Mouse (Mus musculus) stomach, embryonic 14.5 days (tissue): ENCODE data around the gene Polr2f. TPM values are rescaled to one million over a fixed set of nuclear protein-coding genes. Genes with fewer than 3 reads are reported as not detected.

Experiments
- ATAC-seq: fragments of 200-750 bp; cut with Nextera tagmentation; 2 replicates; pipeline ENCODE4 v1.8.0; 2017; ENCODE audit warnings: low read depth, moderate TSS enrichment; ENCODE audit not compliant: insufficient number of reproducible peaks, insufficient read depth, low FRiP score
- H3K27ac ChIP-seq: fragments of 300-500 bp; sonication (generic); 2 replicates; pipeline ENCODE4 v1.5.1; 2014; ENCODE audit warnings: mild to moderate bottlenecking, low read length, moderate library complexity, mixed read lengths
- H3K27me3 ChIP-seq: fragments of 300-500 bp; sonication (generic); 2 replicates; pipeline ENCODE4 v1.6.1; 2014; ENCODE audit warnings: low read length, control low read depth, mixed read lengths; ENCODE audit not compliant: control insufficient read depth, insufficient read depth
- H3K36me3 ChIP-seq: fragments of 300-500 bp; sonication (generic); 2 replicates; pipeline ENCODE4 v1.6.1; 2014; ENCODE audit warnings: mild to moderate bottlenecking, control low read depth, low read length, moderate library complexity, mixed read lengths; ENCODE audit not compliant: control insufficient read depth, insufficient read depth
- H3K4me1 ChIP-seq: fragments of 300-500 bp; sonication (generic); 2 replicates; pipeline ENCODE4 v1.6.1; 2014; ENCODE audit warnings: low read length, control low read depth, mixed read lengths; ENCODE audit not compliant: control insufficient read depth, insufficient read depth
- H3K4me2 ChIP-seq: fragments of 300-500 bp; sonication (generic); replicated peaks from 2 replicates; pipeline ENCODE4 v1.6.1; 2014; ENCODE audit warnings: low read depth, low read length, control low read depth
- H3K4me3 ChIP-seq: fragments of 300-500 bp; sonication (generic); 2 replicates; pipeline ENCODE4 v1.5.1; 2014; ENCODE audit warnings: low read depth, low read length, control low read depth
- H3K9ac ChIP-seq: fragments of 300-500 bp; sonication (generic); replicated peaks from 2 replicates; pipeline ENCODE4 v1.6.1; 2014; ENCODE audit warnings: low read depth, mild to moderate bottlenecking, control low read depth, low read length, moderate library complexity, mixed read lengths
- H3K9me3 ChIP-seq: fragments of 300-500 bp; sonication (generic); 2 replicates; pipeline ENCODE4 v1.6.1; 2016; ENCODE audit warnings: low read depth, low read length, control low read depth; ENCODE audit not compliant: control insufficient read depth
- WGBS: fragments of 180-500 bp; shearing (Covaris S2); extraction: QIAGEN DNeasy Blood & Tissue Kit; methylation state at CpG from one replicate; pipeline ENCODE4 v1.1.7; 2014; 5-methylcytosine and 5-hydroxymethylcytosine counted together
- polyA plus RNA-seq: library from polyadenylated mRNA; unstranded; fragments of >200 nt; fragmentation: Nextera tagmentation; extraction: Ambion mirVana; gene quantifications from 2 replicates; pipeline ENCODE4 v1.2.1, GENCODE M21; 2014

Polr2f gene
- polyA plus RNA-seq, 1 experiment from 2014 or later: 367 TPM

DNA sequence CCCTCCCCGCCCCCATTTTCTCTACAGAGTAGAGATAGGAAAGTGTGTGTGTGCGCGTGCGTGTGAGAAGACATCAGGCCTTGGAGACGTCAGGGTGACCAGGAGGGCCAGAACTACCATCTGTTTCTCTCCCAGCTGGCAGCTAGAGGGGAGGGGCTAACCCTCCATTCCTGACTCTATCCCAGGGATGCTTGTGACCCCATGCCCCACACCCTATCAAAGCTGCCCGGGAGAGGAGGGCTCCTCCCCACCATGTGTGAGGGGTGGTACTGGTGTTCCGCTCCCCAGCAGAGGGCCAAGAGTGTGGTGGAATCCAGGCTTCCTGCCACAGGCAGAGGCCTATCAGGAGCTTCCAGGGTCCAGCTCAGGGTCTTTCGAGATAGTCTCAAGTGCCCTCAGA lies 25.9 kb downstream of the Polr2f start:
- 45% methylated on average over 8 of the region's 8 CpGs for WGBS
- Histone ChIP-seq H3K9ac (no peak overlapping the region), H3K4me1 (no peaks in the 10 kb centered on the region), H3K27me3 (peaks cover 32% of the 10 kb centered on the region), H3K9me3 (no peaks in the 10 kb centered on the region), H3K27ac (no peak overlapping the region), H3K4me2 (no peak overlapping the region), H3K36me3 (no peaks in the 10 kb centered on the region), H3K4me3 (no peak overlapping the region)
- no peak for ATAC-seq

GRCm38 (mm10) chr15:79176905-79177304 lies 36.1 kb downstream of the Polr2f start:
- no peak for ATAC-seq
- no peaks in the 10 kb centered on the region for H3K4me1 ChIP-seq
- no peaks in the 10 kb centered on the region for H3K9me3 ChIP-seq
- no peaks in the 10 kb centered on the region for H3K27me3 ChIP-seq
- H3K36me3 ChIP-seq: no peaks in the 10 kb centered on the region
- no peak overlapping the region for H3K4me2 ChIP-seq
- no peak overlapping the region for H3K9ac ChIP-seq
- no peak overlapping the region for H3K4me3 ChIP-seq
- H3K27ac ChIP-seq: no peak overlapping the region
- WGBS: 58% methylated on average over 6 of the region's 6 CpGs

- Histone ChIP-seq H3K9me3 (no peaks in the 10 kb centered on the region), H3K27ac (no peak overlapping the region), H3K27me3 (no peaks in the 10 kb centered on the region), H3K36me3 (no peaks in the 10 kb centered on the region), H3K9ac (no peak overlapping the region), H3K4me3 (no peak overlapping the region), H3K4me2 (no peak overlapping the region), H3K4me1 (no peaks in the 10 kb centered on the region)
- ATAC-seq: no peak
- WGBS: 60% methylated on average over 10 of the region's 10 CpGs
Observed at GRCm38 (mm10) chr15:79185213-79185612, 44.4 kb downstream of the Polr2f start.

GRCm38 (mm10) chr15:79187819-79188218 lies 47.0 kb downstream of the Polr2f start:
- ATAC-seq: no peak
- Histone ChIP-seq H3K27me3 (no peaks in the 10 kb centered on the region), H3K27ac (no peak overlapping the region), H3K36me3 (no peaks in the 10 kb centered on the region), H3K4me3 (no peak overlapping the region), H3K9me3 (no peaks in the 10 kb centered on the region), H3K4me2 (no peak overlapping the region), H3K9ac (no peak overlapping the region), H3K4me1 (peaks cover 2% of the 10 kb centered on the region; the same call in 1 of the 2 replicates)
- WGBS: 92% methylated on average over 8 of the region's 8 CpGs

DNA sequence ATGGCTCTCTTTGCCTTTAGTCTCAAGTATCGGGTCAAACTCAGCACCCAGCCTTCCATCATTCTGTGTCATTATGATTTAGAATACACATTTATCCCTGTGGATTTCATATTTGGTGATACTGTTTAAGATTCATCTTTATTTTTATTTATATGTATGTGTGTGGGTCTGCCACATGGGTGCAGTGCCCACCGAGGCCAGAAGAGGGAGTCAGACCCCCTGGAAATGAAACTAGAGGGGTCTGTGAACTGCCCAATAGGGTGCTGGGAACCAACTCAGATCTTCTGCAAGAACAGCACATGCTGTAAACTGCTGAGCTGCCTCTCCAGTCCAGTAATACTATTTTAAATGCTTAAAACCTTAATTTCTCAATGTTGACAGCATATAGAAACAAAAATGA lies 50.6 kb downstream of the Polr2f start:
- 88% methylated on average over 2 of the region's 2 CpGs for WGBS
- no peak for ATAC-seq
- no peak overlapping the region for H3K27ac ChIP-seq
- peaks cover 9% of the 10 kb centered on the region; the same call in 1 of the 2 replicates for H3K4me1 ChIP-seq
- H3K4me3 ChIP-seq: no peak overlapping the region
- no peaks in the 10 kb centered on the region for H3K27me3 ChIP-seq
- no peak overlapping the region for H3K4me2 ChIP-seq
- H3K36me3 ChIP-seq: no peaks in the 10 kb centered on the region
- no peak overlapping the region for H3K9ac ChIP-seq
- H3K9me3 ChIP-seq: no peaks in the 10 kb centered on the region

DNA sequence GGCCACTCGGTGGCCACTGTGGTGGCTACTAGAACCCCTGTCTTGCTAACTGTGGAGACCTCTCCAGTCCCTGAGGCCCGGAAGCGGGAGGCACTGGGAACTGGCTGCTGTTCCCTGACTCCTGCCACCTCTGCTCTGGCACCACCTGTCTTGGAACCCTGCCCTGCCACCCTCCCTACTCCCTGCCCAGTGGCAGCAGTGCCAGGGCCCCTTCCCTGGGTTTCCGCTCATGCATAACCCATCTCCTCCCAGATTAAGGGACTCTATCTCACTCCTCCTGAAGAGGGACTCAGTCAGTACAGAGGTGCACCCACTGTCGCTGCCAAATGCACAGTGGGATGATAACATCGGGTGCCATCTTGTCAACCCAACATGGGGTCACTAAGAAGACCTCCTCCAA lies 51.6 kb downstream of the Polr2f start:
- Histone ChIP-seq H3K4me3 (no peak overlapping the region), H3K9me3 (no peaks in the 10 kb centered on the region), H3K4me2 (no peak overlapping the region), H3K36me3 (no peaks in the 10 kb centered on the region), H3K9ac (no peak overlapping the region), H3K27me3 (no peaks in the 10 kb centered on the region), H3K4me1 (peaks cover 9% of the 10 kb centered on the region; the same call in 1 of the 2 replicates), H3K27ac (peak overlapping the region; percentile 10; the same call in 1 of the 2 replicates)
- no peak for ATAC-seq
- 88% methylated on average over 6 of the region's 6 CpGs for WGBS

GRCm38 (mm10) chr15:79192885-79193845 lies 52.4 kb downstream of the Polr2f start:
- H3K27ac ChIP-seq: peak overlapping the region; percentile 68
- no peaks in the 10 kb centered on the region for H3K27me3 ChIP-seq
- no peaks in the 10 kb centered on the region for H3K9me3 ChIP-seq
- H3K9ac ChIP-seq: no peak overlapping the region
- H3K4me3 ChIP-seq: no peak overlapping the region
- 43% methylated on average over 26 of the region's 27 CpGs for WGBS
- no peaks in the 10 kb centered on the region for H3K36me3 ChIP-seq
- 0 out of 2 replicates have a peak overlapping the region, but pooled peaks have one; percentile 5 for H3K4me2 ChIP-seq
- ATAC-seq: peak; percentile 65
- peaks cover 9% of the 10 kb centered on the region; the same call in 1 of the 2 replicates for H3K4me1 ChIP-seq

DNA sequence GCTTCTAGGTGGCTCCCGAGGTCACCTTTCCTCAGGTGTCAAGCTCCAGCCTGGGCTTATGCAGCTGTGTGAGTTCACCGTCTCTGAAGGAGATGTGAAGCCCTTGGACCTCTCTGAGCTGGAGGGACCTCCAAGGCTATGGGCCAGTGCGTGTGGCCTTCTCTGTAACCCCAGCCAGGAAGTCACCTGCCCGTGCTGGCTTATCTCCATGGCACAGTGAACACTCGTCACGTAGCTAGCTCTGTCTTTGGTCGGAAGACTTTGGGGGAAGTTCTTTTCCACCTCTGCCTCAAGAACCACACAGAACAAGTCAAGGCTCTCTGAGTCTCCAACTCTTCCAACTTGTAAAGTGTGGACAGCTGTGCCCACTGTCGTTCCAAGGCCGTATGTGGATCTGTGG lies 53.2 kb downstream of the Polr2f start:
- H3K27ac ChIP-seq: peak overlapping the region; percentile 61; the same call in 1 of the 2 replicates
- no peak overlapping the region for H3K9ac ChIP-seq
- no peaks in the 10 kb centered on the region for H3K36me3 ChIP-seq
- H3K4me3 ChIP-seq: no peak overlapping the region
- peaks cover 9% of the 10 kb centered on the region; the same call in 1 of the 2 replicates for H3K4me1 ChIP-seq
- no peak overlapping the region for H3K4me2 ChIP-seq
- no peaks in the 10 kb centered on the region for H3K27me3 ChIP-seq
- WGBS: 73% methylated on average over 9 of the region's 9 CpGs
- no peaks in the 10 kb centered on the region for H3K9me3 ChIP-seq
- no peak for ATAC-seq
